Comparison of ENCODE assay signal across 13 mouse cellular contexts in the genomic region with DNA sequence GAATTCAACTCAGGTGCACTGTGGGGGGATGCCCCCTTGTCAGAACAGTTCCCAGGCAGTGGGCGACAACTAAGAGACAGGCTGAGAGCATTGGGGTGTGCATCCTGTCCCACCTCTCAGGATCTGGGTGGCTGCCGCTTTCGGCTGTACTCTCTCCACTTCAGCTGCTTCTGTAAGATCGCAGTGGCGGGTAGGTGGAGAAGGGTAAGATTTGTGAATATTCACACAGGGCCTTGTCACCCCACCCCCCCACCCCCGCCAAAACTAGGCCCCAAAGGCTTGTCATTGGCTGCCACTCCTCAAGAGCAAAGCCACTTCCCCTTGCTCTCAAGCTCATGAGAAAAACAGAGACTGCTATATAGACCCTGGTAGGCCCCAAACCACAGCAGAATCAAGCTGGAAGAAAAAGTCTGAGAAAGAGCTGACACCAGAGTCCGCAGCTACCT. TPM values are rescaled to one million over a fixed set of nuclear protein-coding genes. Genes with fewer than 3 reads are reported as not detected.
DNase-seq lines count a peak whose midpoint lies in the region; ATAC-seq and TF ChIP-seq lines count a peak whose summit lies in the region.
"Had no signal": no experiment of that assay in that cellular context is flagged by ENCODE, and none has a peak within 500 bp of the region (broad histone marks: within the 10 kb centered on the region; RNA-seq: fewer than 3 reads in every experiment).

No protein-coding gene starts in this region.

- H3K27me3 ChIP-seq in liver, embryonic 11.5 days (replicated peaks; ENCODE audit: control insufficient read depth, insufficient read depth, low read length) = 0 out of 2 replicates have a peak, but pooled peaks cover 2% of the 10 kb centered on the region
- H3K27me3 ChIP-seq in small intestine, adult 2 months (ENCODE audit: control insufficient read depth, insufficient read depth, low read length) = no peaks in the 10 kb centered on the region
- H3K27me3 ChIP-seq: embryonic facial prominence, embryonic 15.5 days; hindbrain, embryonic 13.5 days had no signal

- WGBS in liver, embryonic 11.5 days = 55% methylated on average over 7 of the region's 7 CpGs
- WGBS in small intestine, adult 2 months = 91% methylated on average over 7 of the region's 7 CpGs

- H3K36me3 ChIP-seq in liver, embryonic 11.5 days (ENCODE audit: control insufficient read depth, insufficient read depth, low read length) = no peaks in the 10 kb centered on the region
- H3K36me3 ChIP-seq in small intestine, adult 2 months (ENCODE audit: control insufficient read depth, insufficient read depth, low read length) = no peaks in the 10 kb centered on the region
- H3K36me3 ChIP-seq: embryonic facial prominence, embryonic 15.5 days; hindbrain, embryonic 13.5 days had no signal

- no peak overlapping the region for H3K27ac ChIP-seq in liver, embryonic 11.5 days (ENCODE audit: low read depth, low read length)
- H3K27ac ChIP-seq in small intestine, adult 2 months (ENCODE audit: insufficient read depth, low read depth, low read length) = peak overlapping the region; percentile 83
- no peak overlapping the region for H3K27ac ChIP-seq in gastrocnemius, adult 2 months
- H3K27ac ChIP-seq: embryonic facial prominence, embryonic 15.5 days; hindbrain, embryonic 13.5 days had no signal

- intact Hi-C loops in gastrocnemius, adult 2 months (cut with DNase I) = no loop called here

- H3K9me3 ChIP-seq in liver, embryonic 11.5 days (ENCODE audit: control insufficient read depth, low read length) = no peaks in the 10 kb centered on the region
- H3K9me3 ChIP-seq: embryonic facial prominence, embryonic 15.5 days; hindbrain, embryonic 13.5 days had no signal

- TF ChIP-seq CTCF in small intestine, adult 2 months (IDR thresholded peaks at IDR 0.05; ENCODE audit: extremely low read depth, insufficient read length, insufficient replicate concordance, low read depth, low read length) = no peak
- TF ChIP-seq CTCF in gastrocnemius, adult 2 months (IDR thresholded peaks at IDR 0.05) = no peak

- ATAC-seq in liver, embryonic 11.5 days (replicated peaks; ENCODE audit: low FRiP score) = no peak

- H3K4me2 ChIP-seq in liver, embryonic 11.5 days = peak overlapping the region; percentile 43
- H3K4me2 ChIP-seq: embryonic facial prominence, embryonic 15.5 days; hindbrain, embryonic 13.5 days had no signal

- H3K9ac ChIP-seq in liver, embryonic 11.5 days (ENCODE audit: low read depth, low read length) = no peak overlapping the region
- H3K9ac ChIP-seq: embryonic facial prominence, embryonic 15.5 days; hindbrain, embryonic 13.5 days had no signal

- TF ChIP-seq POLR2A in small intestine, adult 2 months (IDR thresholded peaks at IDR 0.05; ENCODE audit: low read depth, low read length) = no peak; the same call in 1 of the 2 replicates

- H3K4me3 ChIP-seq in liver, embryonic 11.5 days (ENCODE audit: low read depth, low read length) = peak overlapping the region; percentile 21; the same call in 1 of the 2 replicates
- peak overlapping the region; percentile 48 for H3K4me3 ChIP-seq in small intestine, adult 2 months (ENCODE audit: low read depth, low read length)
- H3K4me3 ChIP-seq in gastrocnemius, adult 2 months = no peak overlapping the region
- H3K4me3 ChIP-seq: embryonic facial prominence, embryonic 15.5 days; hindbrain, embryonic 13.5 days had no signal

- DNase-seq in lung, postnatal 36 days = peak; percentile 29
- no peak for DNase-seq in lung, adult 18-20 months
- DNase-seq in liver, embryonic 11.5 days (ENCODE audit: low spot score) = no peak
- no peak for DNase-seq in cerebellum, postnatal 4 days (ENCODE audit: low spot score in 2 of 2)
- no peak for DNase-seq in frontal cortex, adult 2 months (ENCODE audit: extremely low spot score in 1 of 2, low spot score in 1 of 2)
- no peak for DNase-seq in gastrocnemius, adult 2 months
- DNase-seq in gastrocnemius, postnatal 10 days = no peak
- DNase-seq: adrenal gland, adult 8-10 months; cerebellum, adult 8-10 months; kidney, postnatal 10 days had no signal

- H3K4me1 ChIP-seq in liver, embryonic 11.5 days (replicated peaks; ENCODE audit: control insufficient read depth, insufficient read depth, low read length) = no peaks in the 10 kb centered on the region; the same call in 1 of the 2 replicates
- peaks cover 3% of the 10 kb centered on the region; the same call in 1 of the 2 replicates for H3K4me1 ChIP-seq in small intestine, adult 2 months (ENCODE audit: control insufficient read depth, insufficient read depth, insufficient read length, low read length)
- H3K4me1 ChIP-seq: embryonic facial prominence, embryonic 15.5 days; hindbrain, embryonic 13.5 days had no signal

RNA-seq across cellular contexts. Expression of gene Sash3, which starts 1.5 kb away (rescaled TPM):
- 11.5 and 15.5 TPM in 2 replicates for polyA plus RNA-seq in liver, embryonic 11.5 days (2014; fragmentation: Nextera tagmentation; extraction: Ambion mirVana)
- 4.2 and 6.6 TPM in 2 replicates for polyA plus RNA-seq in small intestine, adult 2 months (2012; rRNA removed)
- 1.7 and 1.8 TPM in 2 replicates for polyA plus RNA-seq in frontal cortex, adult 2 months (2012; rRNA removed)
- total RNA-seq in gastrocnemius, adult 2 months (2021) = under 1 TPM; 0.17 to 0.28 TPM
- 1 to 10 TPM in 1 of 2 experiments, under 1 TPM in 1; 0.82 to 1.2 TPM for total RNA-seq in gastrocnemius, postnatal 10 days (2021)

RNA-seq across cellular contexts. Expression of gene Xpnpep2, which starts 39.2 kb away (rescaled TPM):
- 0.29 and 0.40 TPM in 2 replicates for polyA plus RNA-seq in liver, embryonic 11.5 days (2014; fragmentation: Nextera tagmentation; extraction: Ambion mirVana)
- polyA plus RNA-seq in small intestine, adult 2 months (2012; rRNA removed) = 8.0 and 170 TPM in 2 replicates
- polyA plus RNA-seq in frontal cortex, adult 2 months (2012; rRNA removed) = 0.14 and 0.21 TPM in 2 replicates
- total RNA-seq in gastrocnemius, adult 2 months (2021) = under 1 TPM; 0.59 to 0.89 TPM
- 1 to 10 TPM; 2.2 to 3.2 TPM for total RNA-seq in gastrocnemius, postnatal 10 days (2021)
